Mouse (Mus musculus) Patski (cell line): ENCODE data around the gene Fut8. TPM values are rescaled to one million over a fixed set of nuclear protein-coding genes. Genes with fewer than 3 reads are reported as not detected.
"Not testable (repeated sequence)": the region's sequence is repeated elsewhere in the genome, so short reads cannot be mapped to it uniquely, and the experiment has no call there.

ENCODE experiments used
- ATAC-seq: fragments of 100-300 bp; one replicate; pipeline ENCODE4 v1.8.0; 2021
- CTCF ChIA-PET: fragments of 350-600 bp; sonication (Branson Sonifier 250); formaldehyde crosslinking; loops from one replicate; lab custom pipeline; 2022; ENCODE audit warnings: inconsistent platforms; lab: Charles Lee
- POLR2A ChIA-PET: fragments of 350-600 bp; sonication (Branson Sonifier 250); formaldehyde crosslinking; loops from one replicate; lab custom pipeline; 2022; ENCODE audit warnings: antibody characterized with exemption, inconsistent platforms; lab: Charles Lee
- DNase-seq: peaks from one replicate; pipeline ENCODE4 v3.0.0-alpha.2; 2011; ENCODE audit warnings: low read depth, low spot score
- H3K27me3 ChIP-seq: fragments of 371-371 bp; one replicate; pipeline ENCODE4 v1.5.1; 2021
- CTCF ChIP-seq: fragments of 100-300 bp; IDR thresholded peaks from one replicate; pipeline ENCODE4 v1.5.1; 2021
- in situ Hi-C: fragments of 300-500 bp; cut with MboI; formaldehyde crosslinking; loops from 3 replicates; pipeline ENCODE4 v1.11.1; 2018; ENCODE audit warnings: low pct_unique_long_range_greater_than_20kb, mixed read lengths
- polyA plus RNA-seq: library from polyadenylated mRNA; unstranded; gene quantifications from one replicate; pipeline ENCODE4 v1.2.3, GENCODE M21; 2021

Fut8 gene
- polyA plus RNA-seq, 1 experiment from 2014 or later, result 62.2 TPM

DNA sequence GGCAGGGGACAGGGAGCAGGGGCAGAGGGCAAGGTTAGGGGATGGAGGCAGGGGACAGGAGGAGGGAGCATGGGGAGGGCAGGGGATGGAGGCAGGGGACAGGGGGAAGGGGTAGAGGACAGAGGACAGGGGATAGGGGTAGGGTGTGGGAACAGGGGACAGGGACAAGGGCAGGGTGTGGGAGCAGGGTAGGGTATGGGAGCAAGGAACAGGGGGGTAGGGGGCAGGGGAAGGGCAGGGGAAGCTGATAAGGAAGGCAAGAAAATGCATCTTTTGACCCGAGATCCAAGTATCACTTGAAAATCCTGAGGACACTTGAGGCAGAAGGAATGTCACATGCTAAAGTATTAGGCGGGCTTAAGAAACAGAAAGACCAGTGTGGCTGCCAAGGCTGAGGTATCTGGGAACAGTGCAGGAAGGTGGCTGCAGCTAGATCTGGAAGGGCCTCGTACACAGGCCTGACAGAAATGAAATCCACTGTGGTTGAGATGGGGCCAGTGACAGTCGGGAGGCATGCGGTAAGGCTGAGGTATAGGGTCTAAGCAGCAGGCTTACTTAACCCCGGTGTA is 281.7 kb downstream of the Fut8 start:
- no peak for DNase-seq
- ChIA-PET POLR2A (no interaction called here), CTCF (interaction anchor here (1.0 kb wide), 1 partner anchor 8 kb away, joined by 3 read pairs; no protein-coding TSS in a partner anchor)
- peaks cover 11% of the 10 kb centered on the region for H3K27me3 ChIP-seq
- no peak for ATAC-seq
- no peak for TF ChIP-seq CTCF
- in situ Hi-C loops, result no loop called here

- POLR2A ChIA-PET, CTCF ChIA-PET, DNase-seq, in situ Hi-C loops, ATAC-seq, H3K27me3 ChIP-seq: not testable (repeated sequence)
These were observed 286.1 kb downstream of the Fut8 start for GRCm38 (mm10) chr12:77524014-77524413.
